Mouse (Mus musculus): ENCODE measurements around the gene Olfr1337. TPM values are rescaled to one million over a fixed set of nuclear protein-coding genes. Genes with fewer than 3 reads are reported as not detected.
"Not testable (repeated sequence)": the region's sequence is repeated elsewhere in the genome, so short reads cannot be mapped to it uniquely, and the experiment has no call there.

Gene Olfr1337
- not detected in 2 replicates for polyA plus RNA-seq (2014; fragmentation: Nextera tagmentation; extraction: Ambion mirVana)

DNA sequence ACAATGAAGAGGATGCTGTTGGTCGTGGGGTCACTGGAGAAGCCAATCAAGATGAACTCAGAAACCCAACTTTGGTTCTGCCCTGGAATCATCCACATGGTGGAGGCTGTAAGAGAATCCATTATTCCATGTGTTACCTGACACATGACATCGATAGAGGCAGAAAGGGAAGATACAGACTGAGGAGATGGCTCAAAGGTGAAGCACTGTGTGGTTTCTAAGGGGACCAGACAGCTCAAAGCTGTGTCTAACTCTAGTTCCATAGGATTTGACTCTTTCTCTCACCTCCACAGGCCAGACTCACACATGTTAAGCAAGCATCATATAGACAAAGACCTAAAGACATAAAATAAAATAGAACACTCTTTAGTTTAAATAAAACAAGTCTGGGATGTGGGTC is at the start of gene Olfr1337:
TSS of gene Olfr1337 (minus strand) at position 101 of the 400 bp plus-strand sequence.
- ATAC-seq (ENCODE audit: low FRiP score) = no peak
- no peak for DNase-seq (ENCODE audit: low spot score)
- Histone ChIP-seq H3K4me3 (replicated peaks; ENCODE audit: low read length) (no peak within 1 kb of the TSS), H3K27ac (no peak within 1 kb of the TSS), H3K9ac (no peak within 1 kb of the TSS), H3K27me3 (ENCODE audit: control insufficient read depth, insufficient read depth, low read length) (no peaks in the 10 kb centered on the region), H3K4me2 (replicated peaks) (no peak within 1 kb of the TSS), H3K36me3 (replicated peaks; ENCODE audit: control insufficient read depth, insufficient read depth) (no peaks in the 10 kb centered on the region), H3K9me3 (ENCODE audit: control insufficient read depth, low read length) (no peaks in the 10 kb centered on the region), H3K4me1 (replicated peaks; ENCODE audit: control insufficient read depth, insufficient read depth, low read length) (no peaks in the 10 kb centered on the region)
- WGBS = 89% methylated on average over 2 of the region's 2 CpGs

- DNase-seq (ENCODE audit: low spot score) (no peak), ATAC-seq (ENCODE audit: low FRiP score) (no peak)
- H3K4me3 ChIP-seq (replicated peaks; ENCODE audit: low read length) = no peak overlapping the region
- H3K4me1 ChIP-seq (replicated peaks; ENCODE audit: control insufficient read depth, insufficient read depth, low read length) = no peaks in the 10 kb centered on the region
- H3K9me3 ChIP-seq (ENCODE audit: control insufficient read depth, low read length) = no peaks in the 10 kb centered on the region
- H3K27ac ChIP-seq = no peak overlapping the region
- no peaks in the 10 kb centered on the region for H3K27me3 ChIP-seq (ENCODE audit: control insufficient read depth, insufficient read depth, low read length)
- 98% methylated on average over 1 of the region's 1 CpGs for WGBS
- H3K9ac ChIP-seq = no peak overlapping the region
- H3K4me2 ChIP-seq (replicated peaks) = no peak overlapping the region
- no peaks in the 10 kb centered on the region for H3K36me3 ChIP-seq (replicated peaks; ENCODE audit: control insufficient read depth, insufficient read depth)
These were observed 36.5 kb upstream of the Olfr1337 start for GRCm38 (mm10) chr4:118818921-118819320.

GRCm38 (mm10) chr4:118809844-118810243 is 27.5 kb upstream of the Olfr1337 start, which contains the start of gene Olfr1335:
Olfr1335 (minus strand) TSS chr4:118809944.
- H3K9ac ChIP-seq = no peak within 1 kb of the TSS
- H3K27ac ChIP-seq = no peak within 1 kb of the TSS
- 94% methylated on average over 4 of the region's 4 CpGs for WGBS
- DNase-seq (ENCODE audit: low spot score) (no peak), ATAC-seq (ENCODE audit: low FRiP score) (no peak)
- H3K36me3 ChIP-seq (replicated peaks; ENCODE audit: control insufficient read depth, insufficient read depth) = no peaks in the 10 kb centered on the region
- H3K27me3 ChIP-seq (ENCODE audit: control insufficient read depth, insufficient read depth, low read length) = no peaks in the 10 kb centered on the region
- no peak within 1 kb of the TSS for H3K4me2 ChIP-seq (replicated peaks)
- H3K4me3 ChIP-seq (replicated peaks; ENCODE audit: low read length) = no peak within 1 kb of the TSS
- H3K9me3 ChIP-seq (ENCODE audit: control insufficient read depth, low read length) = no peaks in the 10 kb centered on the region
- no peaks in the 10 kb centered on the region for H3K4me1 ChIP-seq (replicated peaks; ENCODE audit: control insufficient read depth, insufficient read depth, low read length)

GRCm38 (mm10) chr4:118792796-118793195 is 10.4 kb upstream of the Olfr1337 start:
- not testable (repeated sequence) for H3K4me3 ChIP-seq (replicated peaks; ENCODE audit: low read length); H3K9ac ChIP-seq; H3K9me3 ChIP-seq (ENCODE audit: control insufficient read depth, low read length); H3K27ac ChIP-seq; H3K4me2 ChIP-seq (replicated peaks); H3K36me3 ChIP-seq (replicated peaks; ENCODE audit: control insufficient read depth, insufficient read depth); ATAC-seq (ENCODE audit: low FRiP score); H3K4me1 ChIP-seq (replicated peaks; ENCODE audit: control insufficient read depth, insufficient read depth, low read length); DNase-seq (ENCODE audit: low spot score); H3K27me3 ChIP-seq (ENCODE audit: control insufficient read depth, insufficient read depth, low read length)

DNA sequence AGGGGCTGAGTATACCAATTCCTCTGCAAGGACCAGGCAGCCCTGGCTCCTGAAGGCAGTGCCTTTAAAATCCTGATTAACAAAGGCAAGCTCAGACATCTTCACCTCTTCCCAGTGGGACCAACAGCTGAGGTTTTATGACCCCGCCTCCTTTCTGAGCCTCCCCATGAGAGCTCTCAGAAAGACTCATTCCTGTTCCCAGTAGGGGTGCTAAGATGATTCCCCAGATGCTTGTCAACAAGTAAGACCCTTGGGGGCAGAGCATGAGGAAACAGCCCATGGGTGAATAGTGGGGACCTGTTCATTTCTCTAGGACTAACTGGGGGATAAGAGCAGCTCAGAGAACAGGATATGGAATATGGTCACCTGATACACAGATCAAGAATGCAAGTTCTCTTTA is 23.7 kb downstream of the Olfr1337 start, which contains the start of gene Olfr1338:
TSS of gene Olfr1338 (minus strand) at position 101 of the 400 bp plus-strand sequence.
- ATAC-seq (ENCODE audit: low FRiP score) = no peak
- H3K4me2 ChIP-seq (replicated peaks) = no peak within 1 kb of the TSS
- WGBS = 90% methylated on average over 1 of the region's 1 CpGs

DNA sequence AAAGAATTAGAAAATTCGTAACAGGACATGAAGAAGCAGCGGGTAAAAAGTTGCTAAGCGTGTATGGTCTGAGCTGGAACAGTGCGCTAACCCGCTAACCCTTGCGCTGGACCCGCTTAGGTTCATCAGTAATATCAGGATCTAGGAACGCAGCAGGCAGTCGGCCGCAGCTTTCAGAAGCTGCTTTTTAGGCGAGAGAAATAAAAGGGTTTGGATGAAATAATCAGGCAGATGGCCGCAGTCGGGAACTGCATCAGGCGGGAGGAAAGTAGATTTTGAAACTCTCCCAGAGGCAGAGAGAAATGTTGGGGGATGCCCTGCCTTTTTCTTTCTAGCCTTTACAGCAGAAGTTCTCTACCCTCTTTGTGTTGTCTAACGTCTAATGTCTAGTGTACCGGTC is 40.5 kb downstream of the Olfr1337 start:
- DNase-seq (ENCODE audit: low spot score) (no peak), ATAC-seq (ENCODE audit: low FRiP score) (no peak)
- Histone ChIP-seq H3K9me3 (ENCODE audit: control insufficient read depth, low read length) (peaks cover 8% of the 10 kb centered on the region; the same call in 1 of the 2 replicates), H3K4me1 (replicated peaks; ENCODE audit: control insufficient read depth, insufficient read depth, low read length) (no peaks in the 10 kb centered on the region), H3K4me2 (replicated peaks) (peak overlapping the region; percentile 31), H3K27me3 (ENCODE audit: control insufficient read depth, insufficient read depth, low read length) (peaks cover 21% of the 10 kb centered on the region), H3K36me3 (replicated peaks; ENCODE audit: control insufficient read depth, insufficient read depth) (no peaks in the 10 kb centered on the region), H3K9ac (no peak overlapping the region), H3K4me3 (replicated peaks; ENCODE audit: low read length) (no peak overlapping the region), H3K27ac (no peak overlapping the region)
- WGBS = 5% methylated on average over 16 of the region's 16 CpGs

More for the DNA sequence above, 23.7 kb downstream of the Olfr1337 start, which contains the start of gene Olfr1338:
- Histone ChIP-seq H3K9ac (no peak within 1 kb of the TSS), H3K27ac (no peak within 1 kb of the TSS), H3K4me3 (replicated peaks; ENCODE audit: low read length) (no peak within 1 kb of the TSS), H3K36me3 (replicated peaks; ENCODE audit: control insufficient read depth, insufficient read depth) (no peaks in the 10 kb centered on the region), H3K27me3 (ENCODE audit: control insufficient read depth, insufficient read depth, low read length) (no peaks in the 10 kb centered on the region), H3K4me1 (replicated peaks; ENCODE audit: control insufficient read depth, insufficient read depth, low read length) (no peaks in the 10 kb centered on the region), H3K9me3 (ENCODE audit: control insufficient read depth, low read length) (no peaks in the 10 kb centered on the region)
- DNase-seq (ENCODE audit: low spot score) = no peak

- H3K36me3 ChIP-seq (replicated peaks; ENCODE audit: control insufficient read depth, insufficient read depth) = no peaks in the 10 kb centered on the region
- WGBS = 6% methylated on average over 11 of the region's 11 CpGs
- H3K27me3 ChIP-seq (ENCODE audit: control insufficient read depth, insufficient read depth, low read length) = peaks cover 21% of the 10 kb centered on the region
- no peak for ATAC-seq (ENCODE audit: low FRiP score)
- H3K9ac ChIP-seq = no peak overlapping the region
- H3K4me3 ChIP-seq (replicated peaks; ENCODE audit: low read length) = no peak overlapping the region
- H3K4me1 ChIP-seq (replicated peaks; ENCODE audit: control insufficient read depth, insufficient read depth, low read length) = no peaks in the 10 kb centered on the region
- peaks cover 4% of the 10 kb centered on the region; the same call in 1 of the 2 replicates for H3K9me3 ChIP-seq (ENCODE audit: control insufficient read depth, low read length)
- DNase-seq (ENCODE audit: low spot score) = no peak
- peak overlapping the region; percentile 31; the same call in 1 of the 2 replicates for H3K4me2 ChIP-seq (replicated peaks)
- no peak overlapping the region for H3K27ac ChIP-seq
These were observed 41.2 kb downstream of the Olfr1337 start for GRCm38 (mm10) chr4:118740988-118741698.

- no peak overlapping the region for H3K9ac ChIP-seq
- DNase-seq (ENCODE audit: low spot score) = no peak
- H3K4me3 ChIP-seq (replicated peaks; ENCODE audit: low read length) = no peak overlapping the region
- H3K4me1 ChIP-seq (replicated peaks; ENCODE audit: control insufficient read depth, insufficient read depth, low read length) = no peaks in the 10 kb centered on the region
- no peak overlapping the region for H3K27ac ChIP-seq
- no peak for ATAC-seq (ENCODE audit: low FRiP score)
- no peaks in the 10 kb centered on the region for H3K9me3 ChIP-seq (ENCODE audit: control insufficient read depth, low read length)
- H3K4me2 ChIP-seq (replicated peaks) = no peak overlapping the region
- peaks cover 21% of the 10 kb centered on the region for H3K27me3 ChIP-seq (ENCODE audit: control insufficient read depth, insufficient read depth, low read length)
- 57% methylated on average over 3 of the region's 3 CpGs for WGBS
- no peaks in the 10 kb centered on the region for H3K36me3 ChIP-seq (replicated peaks; ENCODE audit: control insufficient read depth, insufficient read depth)
These were observed 42.8 kb downstream of the Olfr1337 start for GRCm38 (mm10) chr4:118739574-118739973.

- no peak within 1 kb of the TSS for H3K4me2 ChIP-seq (replicated peaks)
- no peaks in the 10 kb centered on the region for H3K36me3 ChIP-seq (replicated peaks; ENCODE audit: control insufficient read depth, insufficient read depth)
- no peak for ATAC-seq (ENCODE audit: low FRiP score)
- H3K4me3 ChIP-seq (replicated peaks; ENCODE audit: low read length) = no peak within 1 kb of the TSS
- no peak within 1 kb of the TSS for H3K27ac ChIP-seq
- no peaks in the 10 kb centered on the region for H3K4me1 ChIP-seq (replicated peaks; ENCODE audit: control insufficient read depth, insufficient read depth, low read length)
- DNase-seq (ENCODE audit: low spot score) = no peak
- H3K9ac ChIP-seq = no peak within 1 kb of the TSS
- H3K27me3 ChIP-seq (ENCODE audit: control insufficient read depth, insufficient read depth, low read length) = no peaks in the 10 kb centered on the region
- WGBS = 100% methylated on average over 1 of the region's 1 CpGs
- no peaks in the 10 kb centered on the region for H3K9me3 ChIP-seq (ENCODE audit: control insufficient read depth, low read length)
These were observed 50.5 kb downstream of the Olfr1337 start, which contains the start of gene Olfr1339 for GRCm38 (mm10) chr4:118731875-118732274. Olfr1339 (plus strand) TSS chr4:118732175.
